Mouse (Mus musculus) cerebellum, adult 9-11 months (tissue): ENCODE measurements around the gene Dennd4c.
A peak's percentile ranks its signal among the peaks of the same experiment; 100 is the strongest.

Experiments
- DNase-seq: peaks from one replicate; pipeline ENCODE4 v3.0.0; 2022

Dennd4c gene

DNA sequence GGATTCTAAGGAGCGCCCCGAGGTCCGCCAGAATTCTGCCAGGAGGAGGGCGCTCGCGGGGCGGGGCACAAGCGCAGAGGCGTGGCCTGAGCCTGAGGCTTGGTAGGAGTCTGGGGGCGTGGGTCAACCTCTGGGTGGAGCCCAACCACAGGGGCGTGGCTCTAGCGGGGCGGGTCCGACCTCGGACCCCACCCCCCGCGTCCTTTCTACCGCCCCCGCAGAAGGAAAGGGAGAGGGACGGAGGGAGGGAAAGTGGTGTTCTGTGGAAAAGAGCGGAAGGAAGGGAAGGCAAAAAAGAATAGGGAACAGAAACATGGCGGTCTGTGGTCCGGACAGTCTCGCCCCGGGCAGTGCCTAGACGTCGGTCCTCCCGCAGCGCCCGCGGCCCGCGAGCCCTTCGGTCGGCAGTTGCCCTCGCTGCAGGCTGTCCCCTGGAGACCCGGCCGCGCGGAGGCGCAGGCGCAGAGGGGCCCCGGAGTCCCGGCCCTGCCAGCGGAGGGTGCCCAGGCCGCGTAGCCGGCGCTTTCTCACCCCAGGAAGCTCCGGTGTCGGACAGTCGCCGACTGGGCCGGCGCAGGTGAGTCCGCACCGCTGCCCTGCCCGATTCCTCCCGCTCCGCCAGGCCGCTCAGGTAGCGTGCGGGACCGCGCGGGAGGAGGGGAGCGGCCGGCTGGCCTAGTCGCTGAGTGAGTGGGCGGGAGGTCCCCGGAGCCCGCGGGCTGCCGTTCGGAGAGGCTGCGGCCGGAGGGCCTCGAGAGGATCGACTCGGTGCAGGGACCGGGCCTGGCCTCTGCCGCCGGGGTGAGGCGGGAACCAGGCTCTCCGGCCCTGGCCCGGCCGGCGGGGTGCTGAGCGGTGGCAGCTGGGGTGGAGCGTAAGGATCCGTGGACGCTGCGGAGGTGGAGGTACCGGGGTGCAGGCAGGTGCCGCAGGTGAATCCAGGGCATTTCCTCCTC lies at the start of gene Dennd4c:
Gene Dennd4c, plus strand, starts transcription at position 220 of the 956 bp plus-strand sequence.
- peak; percentile 91 for DNase-seq

DNA sequence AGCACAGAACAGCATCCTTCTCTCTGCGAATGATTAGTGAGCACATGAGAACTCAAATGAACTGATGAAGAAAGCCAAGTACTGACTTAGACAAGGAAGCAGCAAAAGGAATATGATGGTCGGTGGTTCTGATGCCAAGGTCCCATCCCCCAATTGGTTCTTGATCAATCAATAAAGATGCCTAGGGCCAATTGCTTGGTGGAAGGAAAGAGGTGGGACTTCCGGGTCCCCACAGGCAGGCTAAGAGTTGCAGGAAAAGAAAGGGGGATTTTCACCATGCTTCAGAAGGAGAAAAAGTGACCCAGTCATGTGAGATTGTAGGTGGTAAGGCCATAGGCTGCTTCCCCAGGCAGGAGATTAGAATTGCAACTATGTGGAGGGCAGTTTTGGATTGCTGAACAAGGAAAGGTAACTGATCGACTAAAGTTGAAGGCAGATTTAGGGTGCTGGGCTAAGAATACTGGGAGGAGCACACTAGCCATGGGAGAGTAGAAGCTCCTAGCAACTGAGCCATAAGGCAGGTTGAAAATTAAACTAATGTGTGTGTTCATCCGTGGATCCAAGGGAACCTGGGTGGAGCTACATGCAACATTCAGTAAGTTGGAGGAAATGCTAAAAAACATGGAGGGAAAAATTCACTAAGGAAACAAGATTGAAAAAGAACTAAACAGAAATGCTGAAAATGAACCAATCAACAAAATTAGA lies 49.0 kb upstream of the Dennd4c start:
- DNase-seq = no peak

DNA sequence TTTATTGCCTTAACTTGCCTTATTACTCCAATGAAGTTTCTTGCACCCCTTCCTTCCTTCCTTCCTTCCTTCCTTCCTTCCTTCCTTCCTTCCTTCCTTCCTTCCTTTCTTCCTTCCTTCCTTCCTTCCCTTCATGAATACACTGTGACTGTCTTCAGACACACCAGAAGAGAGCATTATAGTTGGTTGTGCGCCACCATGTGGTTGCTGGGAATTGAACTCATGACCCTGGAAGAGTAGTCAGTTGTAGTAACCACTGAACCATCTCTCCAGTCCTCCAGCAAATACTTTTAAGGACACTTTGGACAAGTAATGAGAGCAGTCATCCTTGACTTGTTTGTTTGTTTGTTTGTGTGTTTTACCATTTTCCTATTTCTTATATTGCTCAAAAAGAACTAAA lies 39.6 kb upstream of the Dennd4c start:
- no peak for DNase-seq

DNA sequence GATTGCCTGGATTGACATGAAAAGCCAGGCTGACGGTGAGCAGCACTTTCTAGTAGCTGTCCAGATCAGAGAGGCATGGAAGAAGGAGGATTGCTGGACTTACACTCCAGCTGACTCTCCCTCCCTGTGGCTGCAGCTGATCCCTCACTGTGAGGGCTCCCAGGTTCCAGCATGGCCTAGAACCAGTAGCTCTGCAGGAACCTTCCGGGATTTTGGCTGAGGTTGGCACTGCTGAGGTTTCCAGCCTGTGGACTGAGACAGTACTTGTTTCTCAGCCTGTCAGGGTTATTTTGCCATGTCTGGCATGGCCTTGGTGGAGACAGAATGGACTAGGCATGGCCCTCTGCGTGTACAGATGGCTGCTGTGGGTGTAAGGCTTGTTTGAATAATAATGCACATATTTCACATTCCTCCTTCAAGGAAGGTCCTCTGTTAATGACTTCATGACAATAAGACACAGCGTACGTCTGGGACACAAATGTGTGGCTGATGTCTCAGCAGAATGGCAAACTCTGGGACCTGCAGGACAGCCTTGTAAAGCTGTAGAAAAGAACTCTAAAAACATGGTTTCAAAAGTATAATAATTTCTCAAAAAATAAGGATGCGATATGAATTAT lies 38.2 kb upstream of the Dennd4c start:
- peak; percentile 88 for DNase-seq

DNA sequence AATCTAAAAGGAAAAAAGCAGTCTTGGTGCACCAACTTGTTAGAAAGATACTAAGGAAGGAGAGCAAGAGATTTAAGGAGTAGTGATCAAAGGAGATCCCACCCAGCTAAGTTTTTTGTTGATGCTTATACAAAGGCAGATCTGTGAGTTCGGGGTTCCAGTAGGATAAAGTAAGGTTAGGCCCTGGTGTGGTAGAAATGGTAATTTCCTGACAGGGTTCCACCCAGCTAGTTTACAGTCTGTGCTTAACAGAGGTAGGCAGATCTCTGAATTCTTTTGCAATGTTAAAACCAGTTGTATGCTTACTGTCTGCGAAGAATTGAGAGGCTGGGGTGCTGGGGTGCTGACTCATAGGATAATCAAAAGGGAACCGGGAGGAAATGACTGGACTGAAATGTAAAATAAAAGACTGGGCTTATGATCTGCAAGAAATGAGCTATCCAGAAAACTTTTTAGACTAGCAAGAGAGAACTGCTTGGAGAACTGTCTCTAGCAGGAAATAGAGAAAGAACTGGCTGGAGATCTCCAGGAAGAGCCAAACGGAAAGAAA lies 37.6 kb upstream of the Dennd4c start:
- DNase-seq = no peak

DNA sequence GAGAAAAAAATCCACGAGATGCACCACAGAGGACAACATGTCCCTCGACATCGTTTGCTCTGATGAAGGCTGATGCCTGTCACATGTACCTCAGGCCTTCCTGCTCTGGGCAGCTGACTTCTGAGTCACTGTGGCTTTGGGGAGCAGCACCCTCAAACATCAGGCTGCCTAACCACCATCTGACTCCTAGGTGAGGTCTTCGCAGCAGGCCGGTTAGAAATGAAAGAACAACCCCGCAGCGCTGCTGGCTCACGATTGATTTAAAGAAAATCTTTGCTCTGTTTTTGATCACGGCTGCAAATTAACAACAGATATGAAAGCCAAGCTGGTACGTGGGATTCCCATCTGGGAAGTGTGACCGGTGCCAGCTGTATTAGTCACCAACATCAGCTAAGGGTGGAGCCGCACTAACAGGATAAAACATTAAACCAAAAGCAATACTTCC lies 35.6 kb upstream of the Dennd4c start:
- DNase-seq = no peak

DNA sequence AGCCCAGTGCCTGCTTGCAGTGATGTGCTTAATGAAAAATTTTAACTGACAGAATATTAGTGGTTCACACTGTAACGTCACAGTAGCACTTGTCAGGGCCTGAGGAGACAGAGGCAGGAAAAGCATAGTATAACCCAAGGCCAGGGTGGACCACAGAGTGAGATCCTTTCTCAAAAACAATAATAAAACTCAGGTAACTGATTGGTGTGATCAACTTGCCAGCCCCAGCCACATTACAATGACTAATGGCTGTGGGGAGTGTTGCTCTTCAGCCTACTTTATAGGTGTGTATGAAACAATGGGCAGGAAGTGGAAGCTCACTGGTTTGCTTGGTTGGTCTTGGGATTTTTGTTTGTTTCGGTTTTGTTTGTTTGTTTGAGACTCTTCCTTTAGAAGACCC lies 34.8 kb upstream of the Dennd4c start:
- DNase-seq = no peak

DNA sequence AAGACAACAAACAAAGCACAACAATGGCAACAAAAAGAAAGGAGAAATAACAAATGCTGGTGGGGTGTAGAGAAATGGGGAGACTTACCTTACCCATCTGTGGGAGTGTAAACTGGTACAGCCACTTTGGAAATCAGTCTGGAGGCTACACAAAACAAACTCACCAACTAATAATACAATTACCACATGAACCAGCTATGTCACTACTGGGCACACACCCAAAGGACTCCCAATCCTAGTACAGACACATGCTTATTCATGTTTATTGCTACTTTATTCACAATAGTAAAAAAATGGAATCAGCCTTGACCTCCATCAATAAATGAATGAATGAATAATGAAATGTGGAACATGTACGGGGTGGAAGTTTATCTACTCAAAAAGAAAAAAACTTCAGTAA lies 33.0 kb upstream of the Dennd4c start:
- no peak for DNase-seq

DNA sequence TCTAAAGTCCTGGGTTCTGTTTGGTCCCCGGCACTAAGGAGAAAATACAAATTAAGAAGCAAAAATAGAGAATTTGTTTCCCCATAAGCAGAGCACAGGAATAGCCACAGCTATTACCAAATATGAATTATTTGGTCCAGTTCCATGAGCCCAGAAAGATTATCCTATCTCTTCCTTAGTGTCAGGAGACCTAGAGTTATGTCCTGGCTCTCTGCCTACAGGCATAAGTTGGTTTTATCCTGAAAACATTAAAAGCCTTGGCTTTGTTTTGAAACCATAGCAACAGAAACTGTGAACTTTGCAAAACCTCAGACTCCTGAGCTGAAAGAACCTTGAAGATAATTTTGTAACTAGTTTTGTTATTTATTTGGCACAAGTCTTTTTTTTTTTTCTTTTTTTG lies 31.2 kb upstream of the Dennd4c start:
- DNase-seq = no peak

DNA sequence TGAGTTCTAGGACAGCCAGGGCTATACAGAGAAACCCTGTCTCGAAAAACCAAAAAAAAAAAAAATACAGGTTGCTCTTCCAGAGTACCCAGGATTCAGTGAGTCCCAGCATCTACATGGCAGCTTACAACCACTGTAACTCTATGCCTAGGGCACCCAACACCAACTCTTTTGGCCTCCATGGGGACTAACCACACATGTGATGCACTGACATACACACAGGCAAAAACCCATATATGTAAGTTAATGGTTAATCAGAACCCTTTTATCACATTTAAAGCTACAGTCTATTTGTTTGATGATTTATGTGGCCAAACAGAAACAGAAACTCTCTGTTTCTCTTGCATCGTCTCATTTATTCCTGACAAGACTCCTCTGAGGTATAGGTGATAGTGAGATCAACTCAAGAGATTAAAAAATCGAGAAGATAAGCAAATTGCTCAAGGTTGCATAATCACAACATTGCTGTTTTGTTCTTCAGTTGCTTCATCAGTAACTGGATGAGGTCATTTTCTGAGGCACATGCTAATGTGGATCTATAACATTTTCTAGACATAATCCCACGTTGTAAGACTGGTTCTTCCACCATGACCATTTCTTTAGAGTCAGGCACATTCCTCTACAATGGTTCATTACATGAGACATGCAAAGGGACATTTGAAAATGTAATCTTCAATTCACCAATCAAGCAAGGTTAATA lies 29.3 kb upstream of the Dennd4c start:
- DNase-seq = no peak

DNA sequence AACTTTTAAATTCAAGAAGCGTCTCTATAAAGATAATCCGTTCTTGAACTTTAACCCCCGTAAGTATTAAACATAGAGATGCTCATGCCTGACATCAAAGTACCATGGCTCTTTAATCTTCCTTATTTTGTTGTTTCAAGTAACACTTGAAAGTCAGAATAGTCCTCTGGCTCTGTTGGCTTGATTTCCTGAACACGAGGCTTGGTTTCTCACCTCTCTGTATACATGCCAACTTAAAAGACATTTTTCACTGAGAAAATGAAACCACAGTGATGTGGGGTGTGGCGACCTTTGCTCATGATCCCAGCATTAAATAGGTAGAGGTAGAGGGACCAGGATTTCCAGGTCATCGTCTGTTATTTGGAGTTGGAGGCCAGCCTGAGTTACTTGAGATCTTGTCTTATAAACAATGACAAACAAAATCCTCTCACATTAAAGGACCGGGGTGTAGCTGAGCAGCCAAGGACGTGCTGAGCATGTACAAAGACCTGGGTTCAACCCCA lies 26.4 kb upstream of the Dennd4c start:
- no peak for DNase-seq

DNA sequence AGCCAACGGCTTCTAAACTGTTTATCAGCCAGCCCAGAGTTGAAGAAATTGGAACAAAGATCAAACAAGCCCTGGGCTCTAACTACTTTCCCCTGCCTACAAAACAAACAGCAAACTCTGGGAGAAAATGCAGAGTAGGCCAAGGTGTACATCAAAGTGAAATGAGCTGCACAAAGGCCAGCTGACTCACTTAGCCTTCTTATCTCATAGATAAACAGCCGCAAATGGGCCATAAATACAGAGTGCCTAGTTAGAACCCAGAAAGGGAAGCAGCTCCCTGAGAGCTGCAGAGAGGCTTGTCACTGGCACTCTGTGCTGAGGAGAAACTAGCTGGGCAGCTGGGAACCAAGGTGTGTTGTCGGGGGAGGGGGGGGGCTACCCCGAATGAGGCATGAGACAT lies 23.2 kb upstream of the Dennd4c start:
- no peak for DNase-seq

DNA sequence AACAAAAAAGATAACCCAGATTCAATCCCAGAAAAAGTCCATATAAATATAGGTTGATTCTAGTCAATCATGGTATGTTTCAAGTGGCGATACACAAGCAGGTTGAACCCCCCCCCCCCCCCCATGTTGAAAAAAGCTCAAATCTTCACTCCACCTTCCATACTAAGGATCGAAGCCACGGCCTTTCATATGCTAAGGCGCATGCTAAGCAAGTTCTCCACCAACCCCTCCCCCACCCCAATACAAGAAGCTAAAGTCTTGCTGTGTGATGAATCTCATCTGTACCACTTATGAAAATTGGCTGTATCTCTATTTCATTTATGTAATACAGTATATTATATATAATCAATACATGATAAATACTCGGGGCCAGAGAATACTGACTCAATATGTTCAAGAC lies 22.2 kb upstream of the Dennd4c start:
- no peak for DNase-seq

DNA sequence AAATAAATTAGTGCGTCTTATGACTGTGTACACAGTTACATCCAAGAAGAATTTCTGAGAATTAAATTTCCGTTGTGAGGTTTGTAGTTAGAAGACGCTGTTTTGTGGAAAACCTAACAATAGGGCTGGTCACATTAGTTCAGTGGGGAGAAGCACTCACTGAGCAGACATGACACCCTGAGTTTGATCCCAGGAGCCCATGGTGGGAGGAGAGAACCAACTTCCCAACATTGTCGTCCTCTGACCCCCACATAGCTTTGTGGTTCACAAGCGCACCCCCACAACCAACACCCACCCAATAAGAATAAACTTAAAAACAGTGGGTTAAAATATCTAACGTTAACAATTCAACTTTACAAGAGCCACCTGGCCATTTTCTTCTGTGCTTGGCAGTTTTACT lies 18.5 kb upstream of the Dennd4c start:
- DNase-seq = no peak

DNA sequence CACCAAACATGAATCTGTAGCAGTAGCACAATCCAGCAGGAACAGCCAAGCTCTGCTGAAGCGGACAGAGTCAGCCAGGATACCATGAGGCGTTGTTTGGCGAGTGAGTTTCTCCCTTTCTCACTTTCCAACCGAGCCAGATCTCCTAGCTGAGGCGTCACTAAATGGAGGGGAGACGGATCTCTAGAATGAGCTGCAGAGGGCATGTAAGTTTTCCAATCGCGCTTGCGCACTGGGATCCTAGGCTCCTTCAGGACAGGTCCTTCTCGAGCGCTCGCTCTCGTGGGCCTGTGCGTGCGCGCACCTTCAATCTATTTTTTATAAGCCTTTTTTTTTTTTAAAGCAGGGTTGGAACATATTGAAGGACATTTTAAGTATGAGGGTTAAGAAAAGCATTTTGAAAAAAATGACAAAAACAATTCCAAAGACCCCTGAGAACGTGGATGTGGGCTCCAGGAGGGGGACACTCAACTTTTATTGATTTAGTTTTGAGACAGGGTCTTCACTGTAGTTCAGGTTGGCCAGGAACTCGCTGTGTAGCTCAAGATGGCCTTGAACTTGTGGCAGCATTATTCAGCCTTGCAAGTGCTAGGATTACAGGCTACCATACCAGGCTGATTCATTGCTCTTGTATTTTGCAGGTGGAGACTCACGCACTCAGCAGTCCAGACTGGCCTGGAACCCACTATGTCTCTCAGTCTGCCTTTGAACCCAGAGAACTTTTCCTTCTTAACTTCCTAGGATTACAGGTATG lies 14.1 kb upstream of the Dennd4c start:
- DNase-seq = no peak

DNA sequence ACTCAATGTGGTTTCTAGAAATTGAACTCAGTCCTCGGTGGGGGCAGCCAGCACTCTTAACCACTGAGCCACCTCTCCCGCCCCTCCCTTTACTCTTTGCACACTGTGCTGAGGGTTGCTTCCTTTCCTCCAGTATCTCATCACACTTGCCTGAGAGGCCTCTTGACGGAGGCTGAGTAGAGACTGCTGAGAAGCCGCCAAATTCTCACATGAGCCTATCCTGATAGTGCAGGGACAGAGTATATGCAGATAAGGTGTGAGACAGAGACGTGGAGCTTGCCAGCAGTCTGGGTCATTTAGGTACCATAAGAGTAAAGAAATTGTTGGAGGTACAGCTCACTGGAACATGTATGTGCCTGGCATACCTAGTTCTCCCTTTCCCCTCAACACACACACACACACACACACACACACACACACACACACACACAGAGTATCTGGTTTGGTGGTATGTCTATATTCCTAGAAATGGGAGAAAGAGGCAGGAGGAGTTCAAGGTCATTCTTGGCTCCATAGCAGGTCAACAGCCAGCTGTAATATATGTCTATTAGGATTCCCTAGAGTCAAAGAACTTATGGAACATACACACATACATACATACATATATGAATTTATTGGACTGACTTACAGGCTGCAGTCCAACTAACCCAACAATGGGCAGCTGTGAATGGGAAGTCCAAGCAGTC lies 8.9 kb upstream of the Dennd4c start:
- DNase-seq = no peak

DNA sequence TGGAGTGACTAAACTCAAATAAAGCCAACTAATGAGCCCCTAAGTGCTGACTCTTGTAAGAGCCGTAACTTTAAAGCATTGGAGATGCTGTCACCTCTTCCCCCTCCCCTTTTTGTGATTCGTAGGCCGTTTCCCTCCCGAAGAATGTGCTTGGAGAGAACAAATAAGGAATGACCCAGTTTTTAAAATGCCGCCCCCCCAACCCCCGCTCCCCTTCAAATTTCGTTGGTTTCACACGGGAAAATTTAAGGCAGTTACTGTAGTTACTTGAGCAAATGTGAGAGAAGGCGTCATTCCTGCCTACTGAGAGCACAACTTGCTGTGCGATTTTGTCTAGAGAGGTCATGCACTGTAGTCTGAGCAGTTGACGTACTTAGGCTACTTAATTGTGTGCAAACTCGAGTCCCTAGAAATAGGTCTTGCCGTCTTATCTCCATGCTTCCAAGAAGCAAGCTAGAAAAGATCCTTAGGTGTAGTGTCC lies 1.0 kb downstream of the Dennd4c start:
- DNase-seq = no peak

DNA sequence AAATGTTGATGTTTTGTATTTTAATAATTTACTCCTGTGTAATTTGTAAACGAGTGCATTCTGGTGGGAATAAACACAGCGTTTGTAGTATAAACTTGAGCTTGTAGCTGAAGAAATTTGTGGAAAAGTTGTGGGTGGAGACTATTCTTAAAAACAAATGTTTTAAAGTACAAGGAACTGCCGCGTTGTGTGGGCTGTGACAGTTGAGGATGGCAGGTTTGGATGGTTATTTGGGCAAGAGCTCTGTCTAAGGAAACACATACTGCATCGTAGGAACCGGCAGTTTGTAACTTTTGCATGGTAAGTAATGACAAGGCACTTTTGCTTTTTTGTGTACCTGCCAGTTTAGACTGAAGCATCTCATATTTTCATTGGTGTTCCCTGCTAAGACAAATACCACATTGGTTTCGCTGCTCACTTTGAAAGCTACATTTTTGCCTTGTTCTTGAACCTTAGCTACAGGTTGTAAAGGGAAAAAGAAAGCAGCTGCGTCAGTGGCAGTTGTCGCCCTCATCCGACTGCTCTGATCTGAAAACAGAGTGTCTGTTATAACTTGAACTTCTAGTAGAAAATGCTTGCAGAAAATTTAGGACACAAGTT lies 2.1 kb downstream of the Dennd4c start:
- no peak for DNase-seq

DNA sequence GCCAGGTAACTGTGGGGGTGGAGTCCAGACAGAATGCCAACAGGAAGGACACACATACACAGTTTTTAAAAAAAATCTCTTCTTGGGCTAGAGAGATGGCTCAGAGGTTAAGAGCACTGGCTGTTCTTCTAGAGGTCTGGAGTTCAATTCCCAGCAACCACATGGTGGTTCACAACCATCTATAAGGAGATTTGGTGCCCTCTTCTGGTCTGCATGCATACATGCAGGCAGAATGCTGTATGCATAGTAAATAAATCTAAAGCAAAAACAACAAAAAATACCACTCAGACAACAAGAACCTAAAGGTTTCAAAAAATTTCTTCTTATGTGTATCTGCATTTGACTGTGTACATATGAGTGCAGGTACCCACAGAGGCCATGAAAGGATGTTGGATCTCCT lies 16.0 kb downstream of the Dennd4c start:
- no peak for DNase-seq

DNA sequence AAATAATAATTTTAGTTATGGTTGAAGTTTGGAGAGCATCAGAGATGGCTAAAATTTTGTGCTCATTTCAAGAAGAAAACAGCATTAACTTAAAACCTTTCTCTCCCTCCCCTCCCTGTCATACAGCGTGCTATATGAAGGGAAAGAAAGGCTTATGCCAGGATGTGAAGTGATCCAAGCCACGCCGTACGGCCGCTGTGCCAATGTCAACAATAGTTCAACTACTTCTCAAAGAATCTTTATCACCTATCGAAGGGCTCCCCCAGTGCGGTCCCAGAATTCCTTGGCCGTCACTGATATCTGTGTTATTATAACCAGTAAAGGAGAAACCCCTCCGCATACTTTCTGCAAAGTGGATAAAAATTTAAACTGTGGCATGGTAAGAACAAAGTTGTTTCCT lies 29.2 kb downstream of the Dennd4c start:
- no peak for DNase-seq

DNA sequence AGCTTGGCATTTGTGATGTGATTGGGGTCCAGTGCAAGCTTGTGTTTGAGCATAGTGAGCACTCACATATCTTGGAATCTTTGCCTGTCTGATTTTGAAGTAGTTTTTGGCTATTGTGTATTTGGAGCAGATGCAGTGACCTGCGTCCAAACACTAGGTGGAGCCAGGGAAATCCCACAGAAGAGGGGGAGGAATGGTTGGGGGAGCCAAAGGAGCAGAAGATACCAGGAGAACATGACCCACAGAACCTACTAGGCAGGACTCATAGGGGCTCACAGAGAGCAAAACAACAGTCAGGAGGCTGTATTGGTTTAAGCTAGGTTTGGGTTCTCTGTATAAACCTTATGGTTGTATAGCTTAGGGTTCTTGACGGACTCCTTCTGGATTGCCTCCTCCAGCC lies 62.2 kb downstream of the Dennd4c start:
- DNase-seq = no peak
